Mouse (Mus musculus) intestine, postnatal 0 days (tissue): Measurements from ENCODE around the gene Tssk4. TPM values are rescaled to one million over a fixed set of nuclear protein-coding genes. Genes with fewer than 3 reads are reported as not detected.

Experiments
- ATAC-seq: fragments of 200-750 bp; cut with Nextera tagmentation; 2 replicates; pipeline ENCODE4 v1.8.0; 2017; ENCODE audit warnings: mild to moderate bottlenecking, moderate TSS enrichment, moderate library complexity
- H3K27ac ChIP-seq: fragments of 300-500 bp; sonication (generic); 2 replicates; pipeline ENCODE4 v1.5.1; 2014; ENCODE audit warnings: mild to moderate bottlenecking, low read depth, low read length, moderate library complexity
- H3K27me3 ChIP-seq: fragments of 300-500 bp; sonication (generic); replicated peaks from 2 replicates; pipeline ENCODE4 v1.6.1; 2014; ENCODE audit warnings: low read length, mixed read lengths; ENCODE audit not compliant: control insufficient read depth, insufficient read depth
- H3K36me3 ChIP-seq: fragments of 300-500 bp; sonication (generic); 2 replicates; pipeline ENCODE4 v1.6.1; 2014; ENCODE audit warnings: mild to moderate bottlenecking, moderate library complexity; ENCODE audit not compliant: control insufficient read depth, insufficient read depth
- H3K4me1 ChIP-seq: fragments of 300-500 bp; sonication (generic); replicated peaks from 2 replicates; pipeline ENCODE4 v1.6.1; 2014; ENCODE audit warnings: antibody characterized with exemption, low read length, mixed read lengths; ENCODE audit not compliant: control insufficient read depth, insufficient read depth
- H3K4me2 ChIP-seq: fragments of 300-500 bp; sonication (generic); replicated peaks from 2 replicates; pipeline ENCODE4 v1.6.1; 2014; ENCODE audit warnings: low read depth, mild to moderate bottlenecking, moderate library complexity
- H3K4me3 ChIP-seq: fragments of 300-500 bp; sonication (generic); 2 replicates; pipeline ENCODE4 v1.5.1; 2014; ENCODE audit warnings: low read depth, low read length
- H3K9ac ChIP-seq: fragments of 300-500 bp; sonication (generic); 2 replicates; pipeline ENCODE4 v1.6.1; 2014; ENCODE audit warnings: mild to moderate bottlenecking, low read depth, low read length
- H3K9me3 ChIP-seq: fragments of 300-500 bp; sonication (generic); 2 replicates; pipeline ENCODE4 v1.6.1; 2016; ENCODE audit warnings: mixed run types; ENCODE audit not compliant: control insufficient read depth
- CTCF ChIP-seq: sonication (generic); IDR thresholded peaks from 2 replicates; pipeline ENCODE4 v1.5.1; 2016; ENCODE audit warnings: low read depth, mild to moderate bottlenecking, control low read depth, antibody characterized with exemption, moderate library complexity
- WGBS: fragments of 180-500 bp; shearing (Covaris S2); extraction: QIAGEN DNeasy Blood & Tissue Kit; methylation state at CpG from one replicate; pipeline ENCODE4 v1.1.7; 2014; 5-methylcytosine and 5-hydroxymethylcytosine counted together
- polyA plus RNA-seq: library from polyadenylated mRNA; unstranded; fragments of >200 nt; fragmentation: Nextera tagmentation; extraction: Ambion mirVana; gene quantifications from 2 replicates; pipeline ENCODE4 v1.2.1, GENCODE M21; 2015

Tssk4 gene
- polyA plus RNA-seq, 1 experiment from 2014 or later: 0.69 TPM

- peaks cover 48% of the 10 kb centered on the region for H3K36me3 ChIP-seq
- H3K27me3 ChIP-seq: no peaks in the 10 kb centered on the region
- TF ChIP-seq CTCF: no peak
- WGBS: 90% methylated on average over 4 of the region's 4 CpGs
- no peaks in the 10 kb centered on the region for H3K9me3 ChIP-seq
- H3K27ac ChIP-seq: no peak overlapping the region; the same call in 1 of the 2 replicates
- no peak overlapping the region for H3K9ac ChIP-seq
- no peak overlapping the region for H3K4me2 ChIP-seq
- H3K4me3 ChIP-seq: no peak overlapping the region
- no peak for ATAC-seq
- no peaks in the 10 kb centered on the region for H3K4me1 ChIP-seq
These were observed 27.6 kb downstream of the Tssk4 start for GRCm38 (mm10) chr14:55677615-55678014.

- H3K4me2 ChIP-seq: peak within 1 kb of the TSS; percentile 81
- no peaks in the 10 kb centered on the region for H3K4me1 ChIP-seq
- ATAC-seq: peak; percentile 98
- H3K9ac ChIP-seq: peak within 1 kb of the TSS; percentile 56
- H3K27ac ChIP-seq: peak within 1 kb of the TSS; percentile 87
- H3K4me3 ChIP-seq: peak within 1 kb of the TSS; percentile 66
- TF ChIP-seq CTCF: peak; percentile 89
- under 1% methylated on average over 66 of the region's 66 CpGs for WGBS
- H3K9me3 ChIP-seq: no peaks in the 10 kb centered on the region
- H3K36me3 ChIP-seq: peaks cover 32% of the 10 kb centered on the region
- no peaks in the 10 kb centered on the region for H3K27me3 ChIP-seq
These were observed 31.5 kb downstream of the Tssk4 start, which contains the start of gene Tinf2 for GRCm38 (mm10) chr14:55681160-55682117. Tinf2 (minus strand) TSS chr14:55681820.

- Histone ChIP-seq H3K36me3 (peaks cover 25% of the 10 kb centered on the region), H3K4me2 (peak overlapping the region; percentile 81), H3K4me1 (no peaks in the 10 kb centered on the region), H3K27ac (no peak overlapping the region), H3K4me3 (peak overlapping the region; percentile 66), H3K27me3 (no peaks in the 10 kb centered on the region), H3K9ac (no peak overlapping the region), H3K9me3 (no peaks in the 10 kb centered on the region)
- WGBS: 8% methylated on average over 3 of the region's 3 CpGs
- TF ChIP-seq CTCF: no peak
- ATAC-seq: peak; percentile 2; the same call in 1 of the 2 replicates
These were observed 32.1 kb downstream of the Tssk4 start for GRCm38 (mm10) chr14:55682118-55682493.

GRCm38 (mm10) chr14:55689433-55689832, 39.4 kb downstream of the Tssk4 start:
- Histone ChIP-seq H3K4me1 (no peaks in the 10 kb centered on the region), H3K27me3 (no peaks in the 10 kb centered on the region), H3K9ac (no peak overlapping the region), H3K4me2 (no peak overlapping the region), H3K9me3 (no peaks in the 10 kb centered on the region), H3K36me3 (no peaks in the 10 kb centered on the region), H3K4me3 (no peak overlapping the region), H3K27ac (no peak overlapping the region)
- 69% methylated on average over 10 of the region's 10 CpGs for WGBS
- TF ChIP-seq CTCF: no peak
- ATAC-seq: no peak

GRCm38 (mm10) chr14:55697226-55697625, 47.2 kb downstream of the Tssk4 start:
- no peak for TF ChIP-seq CTCF
- WGBS: 77% methylated on average over 4 of the region's 4 CpGs

GRCm38 (mm10) chr14:55701131-55701530, 51.1 kb downstream of the Tssk4 start:
- H3K4me3 ChIP-seq: no peak overlapping the region
- WGBS: 68% methylated on average over 9 of the region's 9 CpGs
- no peak for TF ChIP-seq CTCF
- no peak overlapping the region for H3K9ac ChIP-seq
- no peaks in the 10 kb centered on the region for H3K9me3 ChIP-seq
- no peaks in the 10 kb centered on the region for H3K4me1 ChIP-seq
- no peak for ATAC-seq
- no peak overlapping the region for H3K27ac ChIP-seq
- H3K4me2 ChIP-seq: no peak overlapping the region
- H3K36me3 ChIP-seq: no peaks in the 10 kb centered on the region
- H3K27me3 ChIP-seq: no peaks in the 10 kb centered on the region

More at GRCm38 (mm10) chr14:55697226-55697625, 47.2 kb downstream of the Tssk4 start:
- H3K9ac ChIP-seq: no peak overlapping the region
- no peaks in the 10 kb centered on the region for H3K36me3 ChIP-seq
- no peaks in the 10 kb centered on the region for H3K27me3 ChIP-seq
- H3K4me2 ChIP-seq: no peak overlapping the region
- no peaks in the 10 kb centered on the region for H3K4me1 ChIP-seq
- H3K9me3 ChIP-seq: no peaks in the 10 kb centered on the region
- ATAC-seq: no peak
- H3K4me3 ChIP-seq: no peak overlapping the region
- H3K27ac ChIP-seq: no peak overlapping the region

Other genes with a start within 250 kb of the Tssk4 start
- 130 and 133 TPM in 2 replicates for gene Dhrs4, start 171.4 kb upstream of the Tssk4 start, polyA plus RNA-seq
- gene Carmil3, start 159.5 kb upstream of the Tssk4 start, polyA plus RNA-seq: 0.52 and 0.61 TPM in 2 replicates
- gene Cpne6, start 139.7 kb upstream of the Tssk4 start, polyA plus RNA-seq: 0.24 and 0.39 TPM in 2 replicates
- not detected in 2 replicates for gene Nrl, start 125.2 kb upstream of the Tssk4 start, polyA plus RNA-seq
- gene Pck2, start 109.9 kb upstream of the Tssk4 start, polyA plus RNA-seq: 16.7 and 17.6 TPM in 2 replicates
- 67.0 and 74.7 TPM in 2 replicates for gene Dcaf11, start 90.2 kb upstream of the Tssk4 start, polyA plus RNA-seq
- 1.2 and 1.8 TPM in 2 replicates for gene A730061H03Rik, start 89.8 kb upstream of the Tssk4 start, polyA plus RNA-seq
- 0.48 and 0.52 TPM in 2 replicates for gene Fitm1, start 74.6 kb upstream of the Tssk4 start, polyA plus RNA-seq
- 283 and 287 TPM in 2 replicates for gene Psme1, start 72.1 kb upstream of the Tssk4 start, polyA plus RNA-seq
- gene Emc9, start 64.9 kb upstream of the Tssk4 start, polyA plus RNA-seq: 21.6 TPM in 2 replicates
- 481 and 514 TPM in 2 replicates for gene Psme2, start 59.1 kb upstream of the Tssk4 start, polyA plus RNA-seq
- gene Rnf31, start 58.5 kb upstream of the Tssk4 start, polyA plus RNA-seq: 18.2 and 24.0 TPM in 2 replicates
- gene Irf9, start 46.6 kb upstream of the Tssk4 start, polyA plus RNA-seq: 44.7 and 46.9 TPM in 2 replicates
- gene Rec8, start 32.1 kb upstream of the Tssk4 start, polyA plus RNA-seq: 29.8 and 30.1 TPM in 2 replicates
- 28.0 and 29.8 TPM in 2 replicates for gene Ipo4, start 14.2 kb upstream of the Tssk4 start, polyA plus RNA-seq
- 2.3 and 2.7 TPM in 2 replicates for gene Gm49378, start 12.3 kb upstream of the Tssk4 start, polyA plus RNA-seq
- 94.6 and 95.9 TPM in 2 replicates for gene Tm9sf1, start 6.4 kb upstream of the Tssk4 start, polyA plus RNA-seq
- 85.1 and 94.0 TPM in 2 replicates for gene Mdp1, start 10.3 kb downstream of the Tssk4 start, polyA plus RNA-seq
- 21.3 and 24.4 TPM in 2 replicates for gene Gmpr2, start 21.8 kb downstream of the Tssk4 start, polyA plus RNA-seq
- gene Nedd8, start 21.9 kb downstream of the Tssk4 start, polyA plus RNA-seq: 385 and 387 TPM in 2 replicates
- gene Tinf2, start 31.6 kb downstream of the Tssk4 start, polyA plus RNA-seq: 20.6 and 21.9 TPM in 2 replicates
- gene Tgm1, start 63.7 kb downstream of the Tssk4 start, polyA plus RNA-seq: 1.1 and 1.3 TPM in 2 replicates
- gene Rabggta, start 72.1 kb downstream of the Tssk4 start, polyA plus RNA-seq: 24.0 and 25.6 TPM in 2 replicates
- gene Dhrs1, start 95.5 kb downstream of the Tssk4 start, polyA plus RNA-seq: 466 and 476 TPM in 2 replicates
- gene Nop9, start 95.5 kb downstream of the Tssk4 start, polyA plus RNA-seq: 14.4 and 14.9 TPM in 2 replicates
- 366 and 385 TPM in 2 replicates for gene Cideb, start 108.3 kb downstream of the Tssk4 start, polyA plus RNA-seq
- 6.7 and 9.0 TPM in 2 replicates for gene Ltb4r2, start 111.2 kb downstream of the Tssk4 start, polyA plus RNA-seq
- gene Ltb4r1, start 115.8 kb downstream of the Tssk4 start, polyA plus RNA-seq: 3.8 and 4.1 TPM in 2 replicates
- 3.5 and 4.3 TPM in 2 replicates for gene Adcy4, start 133.9 kb downstream of the Tssk4 start, polyA plus RNA-seq
- gene Ripk3, start 138.7 kb downstream of the Tssk4 start, polyA plus RNA-seq: 39.2 and 47.3 TPM in 2 replicates
- gene Nfatc4, start 173.0 kb downstream of the Tssk4 start, polyA plus RNA-seq: 5.9 and 6.1 TPM in 2 replicates
- 2.2 and 2.5 TPM in 2 replicates for gene Nynrin, start 203.8 kb downstream of the Tssk4 start, polyA plus RNA-seq
- 0.16 and 0.26 TPM in 2 replicates for gene Cbln3, start 234.2 kb downstream of the Tssk4 start, polyA plus RNA-seq
- gene Khnyn, start 234.8 kb downstream of the Tssk4 start, polyA plus RNA-seq: 5.1 and 6.3 TPM in 2 replicates